Mouse (Mus musculus): ENCODE data around the gene Arhgef18. TPM values are rescaled to one million over a fixed set of nuclear protein-coding genes. Genes with fewer than 3 reads are reported as not detected.

Gene Arhgef18
- polyA plus RNA-seq, 1 experiment from 2014 or later: 7.8 TPM

DNA sequence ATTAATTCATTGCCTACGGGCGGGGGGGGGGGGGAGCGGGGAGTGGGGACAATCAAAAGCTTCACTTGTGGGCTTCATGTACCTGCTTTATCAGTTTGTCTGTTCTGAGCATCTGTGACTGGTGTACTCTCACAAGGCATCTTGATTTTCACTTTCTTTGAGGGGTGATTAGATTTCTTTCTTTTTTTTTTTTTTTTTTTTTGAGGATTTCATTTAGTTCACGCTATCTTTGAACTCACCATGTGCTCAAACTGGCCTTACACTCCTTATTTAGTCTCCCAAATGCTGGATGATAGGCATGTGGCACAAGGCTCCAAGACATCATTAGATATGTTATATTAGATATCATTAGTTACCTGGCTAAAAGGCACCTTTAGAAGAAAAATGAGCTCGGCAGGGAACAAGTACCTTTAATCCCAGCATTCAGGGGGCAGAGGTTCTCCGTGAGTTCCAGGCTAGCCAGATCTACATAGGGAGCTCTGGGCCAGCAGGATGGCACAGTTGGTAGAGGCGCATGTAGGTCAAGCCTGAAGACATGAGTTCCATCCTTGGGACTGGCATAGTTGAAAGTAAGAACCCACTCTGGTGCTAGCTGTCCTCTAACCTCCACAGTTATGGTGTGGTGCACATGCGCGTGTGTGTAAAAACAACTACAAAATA, 75.2 kb downstream of the Arhgef18 start:
- ATAC-seq (ENCODE audit: borderline replicate concordance, extremely low read depth, low FRiP score, low TSS enrichment): no peak

GRCm38 (mm10) chr8:3468838-3469237, 76.0 kb downstream of the Arhgef18 start:
- Histone ChIP-seq H3K27me3 (no peaks in the 10 kb centered on the region), H3K27ac (no peak overlapping the region), H3K4me1 (peaks cover 6% of the 10 kb centered on the region), H3K36me3 (no peaks in the 10 kb centered on the region), H3K9me3 (no peaks in the 10 kb centered on the region), H3K9ac (no peak overlapping the region), H3K4me3 (no peak overlapping the region), H3K4me2 (no peak overlapping the region)
- WGBS: 85% methylated on average over 1 of the region's 1 CpGs
- no peak for ATAC-seq (ENCODE audit: borderline replicate concordance, extremely low read depth, low FRiP score, low TSS enrichment)

More for the DNA sequence above, 75.2 kb downstream of the Arhgef18 start:
- peak overlapping the region; percentile 51 for H3K4me3 ChIP-seq
- peak overlapping the region; percentile 48; the same call in 1 of the 2 replicates for H3K9ac ChIP-seq
- H3K4me1 ChIP-seq: peaks cover 6% of the 10 kb centered on the region
- H3K4me2 ChIP-seq: peak overlapping the region; percentile 68
- H3K9me3 ChIP-seq: no peaks in the 10 kb centered on the region
- peak overlapping the region; percentile 65 for H3K27ac ChIP-seq
- no peaks in the 10 kb centered on the region for H3K27me3 ChIP-seq
- WGBS: 49% methylated on average over 9 of the region's 9 CpGs
- H3K36me3 ChIP-seq: no peaks in the 10 kb centered on the region

- Histone ChIP-seq H3K9ac (no peak within 1 kb of the TSS), H3K27me3 (no peaks in the 10 kb centered on the region), H3K4me2 (no peak within 1 kb of the TSS), H3K36me3 (no peaks in the 10 kb centered on the region), H3K27ac (no peak within 1 kb of the TSS), H3K9me3 (no peaks in the 10 kb centered on the region), H3K4me1 (peaks cover 6% of the 10 kb centered on the region), H3K4me3 (no peak within 1 kb of the TSS)
- ATAC-seq (ENCODE audit: borderline replicate concordance, extremely low read depth, low FRiP score, low TSS enrichment): no peak
Measured at GRCm38 (mm10) chr8:3470562-3470961, 77.8 kb downstream of the Arhgef18 start, which contains the start of gene Tex45. Tex45 (plus strand) TSS chr8:3470862.

GRCm38 (mm10) chr8:3475715-3476429, 83.1 kb downstream of the Arhgef18 start:
- peak overlapping the region; percentile 52 for H3K4me2 ChIP-seq
- peaks cover 8% of the 10 kb centered on the region; the same call in 1 of the 2 replicates for H3K27me3 ChIP-seq
- no peak; the same call in 1 of the 2 replicates for ATAC-seq (ENCODE audit: borderline replicate concordance, extremely low read depth, low FRiP score, low TSS enrichment)
- no peak overlapping the region for H3K27ac ChIP-seq
- H3K9me3 ChIP-seq: no peaks in the 10 kb centered on the region
- no peak overlapping the region for H3K9ac ChIP-seq
- H3K4me1 ChIP-seq: peaks cover 5% of the 10 kb centered on the region; the same call in 1 of the 2 replicates
- H3K4me3 ChIP-seq: peak overlapping the region; percentile 17; the same call in 1 of the 2 replicates
- WGBS: 25% methylated on average over 37 of the region's 37 CpGs
- H3K36me3 ChIP-seq: no peaks in the 10 kb centered on the region

- no peak overlapping the region for H3K4me3 ChIP-seq
- no peak overlapping the region for H3K27ac ChIP-seq
- no peak overlapping the region for H3K4me2 ChIP-seq
- H3K9ac ChIP-seq: no peak overlapping the region
- 59% methylated on average over 4 of the region's 4 CpGs for WGBS
- ATAC-seq (ENCODE audit: borderline replicate concordance, extremely low read depth, low FRiP score, low TSS enrichment): no peak
- H3K36me3 ChIP-seq: no peaks in the 10 kb centered on the region
- peaks cover 8% of the 10 kb centered on the region; the same call in 1 of the 2 replicates for H3K27me3 ChIP-seq
- peaks cover 11% of the 10 kb centered on the region; the same call in 1 of the 2 replicates for H3K4me1 ChIP-seq
- H3K9me3 ChIP-seq: no peaks in the 10 kb centered on the region
Measured at GRCm38 (mm10) chr8:3480221-3480785, 87.5 kb downstream of the Arhgef18 start.

GRCm38 (mm10) chr8:3481605-3482004, 88.8 kb downstream of the Arhgef18 start:
- Histone ChIP-seq H3K9me3 (no peaks in the 10 kb centered on the region), H3K27ac (no peak overlapping the region), H3K27me3 (no peaks in the 10 kb centered on the region), H3K4me2 (no peak overlapping the region), H3K4me3 (no peak overlapping the region), H3K9ac (no peak overlapping the region), H3K36me3 (no peaks in the 10 kb centered on the region), H3K4me1 (0 out of 2 replicates have a peak, but pooled peaks cover 5% of the 10 kb centered on the region)
- no peak for ATAC-seq (ENCODE audit: borderline replicate concordance, extremely low read depth, low FRiP score, low TSS enrichment)
- WGBS: 56% methylated on average over 5 of the region's 5 CpGs

DNA sequence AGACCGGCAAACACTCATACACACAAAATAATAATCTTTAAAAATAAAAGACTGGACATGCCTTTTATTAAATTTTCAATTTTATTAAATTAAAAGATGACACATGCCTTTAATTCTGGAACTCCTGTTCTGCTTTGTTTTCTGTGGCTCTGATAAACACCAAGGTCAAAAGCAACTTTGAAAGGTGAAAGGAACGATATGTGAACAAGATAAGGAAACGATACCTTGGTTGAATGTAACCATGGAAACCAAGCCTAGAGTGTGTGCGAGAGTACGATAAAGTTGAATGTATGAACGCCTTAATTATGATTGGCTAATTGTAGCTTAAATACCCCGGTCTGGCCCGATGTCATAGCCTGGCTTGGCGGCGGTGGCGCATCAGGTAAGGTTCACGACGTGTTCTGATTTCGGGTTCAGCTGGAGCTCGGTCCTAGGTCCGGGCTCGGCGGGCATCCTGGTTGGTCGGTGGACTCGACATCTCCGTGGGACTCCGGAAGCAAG, 89.5 kb downstream of the Arhgef18 start:
- no peak overlapping the region for H3K4me3 ChIP-seq
- WGBS: 77% methylated on average over 22 of the region's 22 CpGs
- H3K27me3 ChIP-seq: no peaks in the 10 kb centered on the region
- no peak overlapping the region for H3K4me2 ChIP-seq
- H3K9ac ChIP-seq: no peak overlapping the region
- H3K9me3 ChIP-seq: no peaks in the 10 kb centered on the region
- 0 out of 2 replicates have a peak, but pooled peaks cover 5% of the 10 kb centered on the region for H3K4me1 ChIP-seq
- ATAC-seq (ENCODE audit: borderline replicate concordance, extremely low read depth, low FRiP score, low TSS enrichment): no peak
- H3K36me3 ChIP-seq: no peaks in the 10 kb centered on the region
- H3K27ac ChIP-seq: no peak overlapping the region

DNA sequence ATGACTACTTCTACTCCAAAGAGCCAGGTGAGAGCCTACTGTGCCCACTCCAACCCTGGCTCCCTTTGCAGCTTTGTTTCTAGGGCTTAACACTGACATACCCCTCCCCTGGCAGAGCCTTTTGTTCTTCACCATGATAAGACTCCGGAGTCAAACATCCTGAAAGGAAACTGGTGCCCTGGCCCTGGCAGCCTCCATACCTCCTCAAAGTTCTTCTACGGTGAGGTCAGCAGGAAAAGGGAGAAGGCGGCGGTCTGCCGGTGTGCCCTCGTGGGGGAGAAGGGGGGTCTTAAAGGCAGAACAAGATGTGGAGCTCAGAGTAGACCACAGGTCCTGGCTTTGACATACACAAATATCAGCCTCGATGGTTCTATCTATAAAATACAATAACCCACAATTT, 90.7 kb downstream of the Arhgef18 start:
- no peak overlapping the region for H3K4me2 ChIP-seq
- no peak overlapping the region for H3K9ac ChIP-seq
- no peaks in the 10 kb centered on the region for H3K36me3 ChIP-seq
- H3K4me1 ChIP-seq: 0 out of 2 replicates have a peak, but pooled peaks cover 5% of the 10 kb centered on the region
- no peak overlapping the region for H3K4me3 ChIP-seq
- H3K27me3 ChIP-seq: no peaks in the 10 kb centered on the region
- H3K27ac ChIP-seq: no peak overlapping the region
- no peaks in the 10 kb centered on the region for H3K9me3 ChIP-seq
- 48% methylated on average over 7 of the region's 7 CpGs for WGBS
- no peak for ATAC-seq (ENCODE audit: borderline replicate concordance, extremely low read depth, low FRiP score, low TSS enrichment)

DNA sequence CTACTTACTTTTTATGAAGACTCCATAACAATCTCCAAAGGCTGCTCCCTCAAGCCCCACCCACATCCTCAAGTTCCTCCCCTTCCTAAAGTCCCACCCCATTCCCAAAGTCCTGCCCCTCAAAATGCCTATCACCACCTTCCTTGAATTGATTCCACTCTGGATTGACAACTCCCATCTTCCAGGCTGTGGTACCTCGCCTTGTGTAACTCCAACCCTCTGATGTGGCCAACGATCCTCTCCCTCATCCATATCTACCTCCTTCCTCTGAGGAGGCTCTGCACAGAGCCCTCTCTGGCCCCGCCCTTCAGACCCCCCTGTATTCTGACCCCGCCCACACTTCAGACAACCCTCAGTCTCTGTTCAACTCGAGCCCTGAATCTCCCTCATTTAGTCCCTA, 92.4 kb downstream of the Arhgef18 start:
- H3K27me3 ChIP-seq: no peaks in the 10 kb centered on the region

DNA sequence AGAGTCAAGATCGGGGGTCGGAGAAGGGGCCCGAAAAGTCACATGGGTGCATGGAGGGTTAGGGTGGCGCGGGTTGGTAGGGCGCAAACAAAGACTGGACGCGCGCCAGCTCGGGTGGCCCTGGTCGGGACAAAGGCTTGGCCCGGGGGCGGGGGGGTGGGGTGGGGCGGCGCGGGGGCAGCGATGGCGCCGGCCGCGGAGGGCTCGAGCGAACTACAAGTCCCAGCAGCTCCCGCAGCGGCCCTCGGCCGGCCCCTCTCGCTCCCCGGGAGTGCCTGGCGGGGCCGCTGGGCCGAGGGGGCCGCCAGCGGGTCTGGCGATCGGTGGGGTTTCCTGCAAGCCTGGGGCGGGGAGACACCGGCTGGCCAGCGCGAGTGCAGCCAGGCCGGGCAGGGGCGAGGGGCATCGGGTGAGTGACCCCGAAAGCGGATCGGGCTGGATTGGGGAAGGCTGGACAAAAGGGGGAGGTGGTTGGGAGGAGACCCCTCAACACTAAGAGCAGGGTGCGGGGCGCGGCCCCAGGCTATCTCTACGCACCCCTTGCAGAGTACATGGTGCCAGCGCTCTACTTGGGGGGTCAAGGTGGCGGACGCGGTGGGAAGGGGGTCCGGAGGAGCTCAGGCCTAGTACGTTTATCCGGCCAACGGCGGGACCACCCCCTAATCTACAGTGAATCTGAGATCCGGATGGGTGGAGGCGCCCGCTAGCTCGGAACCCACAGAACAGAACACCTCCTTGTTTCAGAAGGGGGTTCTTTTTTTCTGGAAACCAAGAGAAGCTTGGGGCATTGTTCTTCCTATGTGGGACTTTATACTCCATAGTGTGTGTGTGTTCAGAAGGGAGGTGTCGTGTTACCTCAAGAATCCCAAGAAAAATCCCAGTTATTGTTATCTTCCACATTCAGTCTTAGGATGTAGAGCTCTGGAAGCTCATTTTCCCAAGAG, 100.4 kb downstream of the Arhgef18 start, which contains the start of gene Zfp358:
Zfp358 (plus strand) TSS at position 238 of the 944 bp plus-strand sequence.
- Histone ChIP-seq H3K36me3 (peaks cover 34% of the 10 kb centered on the region), H3K27me3 (no peaks in the 10 kb centered on the region), H3K27ac (peak within 1 kb of the TSS; percentile 82), H3K9me3 (no peaks in the 10 kb centered on the region), H3K4me3 (peak within 1 kb of the TSS; percentile 95), H3K9ac (peak within 1 kb of the TSS; percentile 100), H3K4me1 (peaks cover 7% of the 10 kb centered on the region), H3K4me2 (peak within 1 kb of the TSS; percentile 66)
- peak; percentile 93 for ATAC-seq (ENCODE audit: borderline replicate concordance, extremely low read depth, low FRiP score, low TSS enrichment)
- WGBS: under 1% methylated on average over 51 of the region's 64 CpGs

More for the DNA sequence above, 92.4 kb downstream of the Arhgef18 start:
- H3K27ac ChIP-seq: no peak overlapping the region
- no peaks in the 10 kb centered on the region for H3K36me3 ChIP-seq
- ATAC-seq (ENCODE audit: borderline replicate concordance, extremely low read depth, low FRiP score, low TSS enrichment): 0 out of 2 replicates have a peak, but pooled peaks have one; percentile 43
- 24% methylated on average over 5 of the region's 5 CpGs for WGBS
- H3K4me1 ChIP-seq: 0 out of 2 replicates have a peak, but pooled peaks cover 5% of the 10 kb centered on the region
- no peak overlapping the region for H3K4me3 ChIP-seq
- H3K9me3 ChIP-seq: no peaks in the 10 kb centered on the region
- H3K9ac ChIP-seq: no peak overlapping the region
- no peak overlapping the region for H3K4me2 ChIP-seq

- Histone ChIP-seq H3K9me3 (no peaks in the 10 kb centered on the region), H3K9ac (peak overlapping the region; percentile 100), H3K36me3 (peaks cover 34% of the 10 kb centered on the region), H3K27ac (peak overlapping the region; percentile 82), H3K27me3 (no peaks in the 10 kb centered on the region), H3K4me1 (peaks cover 7% of the 10 kb centered on the region), H3K4me3 (peak overlapping the region; percentile 95), H3K4me2 (peak overlapping the region; percentile 66)
- ATAC-seq (ENCODE audit: borderline replicate concordance, extremely low read depth, low FRiP score, low TSS enrichment): no peak
- WGBS: 28% methylated on average over 6 of the region's 6 CpGs
Measured at GRCm38 (mm10) chr8:3493845-3494208, 101.0 kb downstream of the Arhgef18 start.

Measured in lung, embryonic 15.5 days (tissue).